16 mouse cellular contexts compared by ENCODE assay signal in genomic region chr7:128572030-128572429, GRCm38 (mm10).
"Had no signal": no experiment of that assay in that cellular context is flagged by ENCODE, and none has a peak within 500 bp of the region (broad histone marks: within the 10 kb centered on the region; RNA-seq: fewer than 3 reads in every experiment).

No protein-coding gene starts in this region.

- H3K27me3 ChIP-seq: neural tube, embryonic 13.5 days; neural tube, embryonic 15.5 days; stomach, embryonic 15.5 days had no signal

- H3K4me2 ChIP-seq: neural tube, embryonic 13.5 days; neural tube, embryonic 15.5 days; stomach, embryonic 15.5 days had no signal

- H3K4me3 ChIP-seq: neural tube, embryonic 13.5 days; neural tube, embryonic 15.5 days; stomach, embryonic 15.5 days had no signal

- H3K9me3 ChIP-seq: neural tube, embryonic 13.5 days; neural tube, embryonic 15.5 days; stomach, embryonic 15.5 days had no signal

- H3K27ac ChIP-seq: neural tube, embryonic 13.5 days; neural tube, embryonic 15.5 days; stomach, embryonic 15.5 days; stomach, postnatal 0 days had no signal

- H3K36me3 ChIP-seq: neural tube, embryonic 13.5 days; neural tube, embryonic 15.5 days; stomach, embryonic 15.5 days had no signal

- H3K9ac ChIP-seq: neural tube, embryonic 13.5 days; neural tube, embryonic 15.5 days; stomach, embryonic 15.5 days had no signal

- DNase-seq: retina, postnatal 1 day; right cerebral cortex, adult 18-20 months; right cerebral cortex, postnatal 14 days; right cerebral cortex, postnatal 25 days; right cerebral cortex, postnatal 4 days; spleen, adult 18-20 months; thymus, adult 18-20 months; thymus, adult 2 months; thymus, postnatal 14 days; thymus, postnatal 25 days; thymus, postnatal 36 days; thymus, postnatal 4 days had no signal

- H3K4me1 ChIP-seq: neural tube, embryonic 15.5 days; stomach, embryonic 15.5 days had no signal
